Mouse (Mus musculus) 416B (cell line): Measurements from ENCODE around the gene Rarb.

Experiments
- DNase-seq: peaks from one replicate; pipeline ENCODE4 v3.0.0; 2011; ENCODE audit warnings: low read depth

Gene Rarb

DNA sequence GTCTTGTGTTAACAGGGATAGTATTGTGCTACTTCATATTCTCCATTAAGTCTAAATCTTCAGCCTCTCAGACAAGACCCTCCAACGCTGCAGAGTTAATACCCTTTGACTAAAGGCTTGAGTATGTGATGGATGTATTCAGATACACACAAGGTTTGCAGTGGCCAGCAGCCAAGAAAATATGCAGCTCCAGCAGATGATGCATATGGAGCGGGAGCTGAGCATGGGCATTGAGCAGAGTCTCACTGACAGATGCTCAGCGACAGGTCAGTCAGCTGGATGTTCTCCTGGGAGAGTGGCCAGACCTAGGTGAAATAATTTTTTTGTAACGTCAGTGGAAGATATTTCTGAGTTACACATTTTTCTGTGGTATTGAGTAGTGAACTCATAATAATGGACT lies 229.8 kb downstream of the Rarb start:
- no peak for DNase-seq

DNA sequence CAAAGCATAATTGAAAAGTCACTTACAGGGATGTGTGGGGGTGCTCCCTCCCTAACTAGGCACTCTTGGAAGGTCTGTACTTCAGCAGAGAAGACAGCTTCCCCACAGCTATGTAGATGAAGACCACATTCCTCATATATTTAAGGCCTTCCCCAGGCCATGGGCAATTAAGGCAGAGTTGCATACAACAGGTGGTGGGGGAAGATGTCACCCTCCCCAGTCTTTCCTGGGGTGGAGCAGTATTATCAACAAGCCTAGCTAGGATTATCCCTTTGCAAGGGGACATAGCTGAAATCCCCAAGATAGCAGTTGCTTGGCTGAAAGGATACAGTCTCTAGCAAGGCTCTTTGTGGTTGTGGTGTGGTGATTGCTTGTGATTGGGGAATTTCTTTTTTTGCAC lies 240.9 kb downstream of the Rarb start:
- DNase-seq, result no peak

- no peak for DNase-seq
These were observed 241.9 kb downstream of the Rarb start for GRCm38 (mm10) chr14:16577049-16577448.

DNA sequence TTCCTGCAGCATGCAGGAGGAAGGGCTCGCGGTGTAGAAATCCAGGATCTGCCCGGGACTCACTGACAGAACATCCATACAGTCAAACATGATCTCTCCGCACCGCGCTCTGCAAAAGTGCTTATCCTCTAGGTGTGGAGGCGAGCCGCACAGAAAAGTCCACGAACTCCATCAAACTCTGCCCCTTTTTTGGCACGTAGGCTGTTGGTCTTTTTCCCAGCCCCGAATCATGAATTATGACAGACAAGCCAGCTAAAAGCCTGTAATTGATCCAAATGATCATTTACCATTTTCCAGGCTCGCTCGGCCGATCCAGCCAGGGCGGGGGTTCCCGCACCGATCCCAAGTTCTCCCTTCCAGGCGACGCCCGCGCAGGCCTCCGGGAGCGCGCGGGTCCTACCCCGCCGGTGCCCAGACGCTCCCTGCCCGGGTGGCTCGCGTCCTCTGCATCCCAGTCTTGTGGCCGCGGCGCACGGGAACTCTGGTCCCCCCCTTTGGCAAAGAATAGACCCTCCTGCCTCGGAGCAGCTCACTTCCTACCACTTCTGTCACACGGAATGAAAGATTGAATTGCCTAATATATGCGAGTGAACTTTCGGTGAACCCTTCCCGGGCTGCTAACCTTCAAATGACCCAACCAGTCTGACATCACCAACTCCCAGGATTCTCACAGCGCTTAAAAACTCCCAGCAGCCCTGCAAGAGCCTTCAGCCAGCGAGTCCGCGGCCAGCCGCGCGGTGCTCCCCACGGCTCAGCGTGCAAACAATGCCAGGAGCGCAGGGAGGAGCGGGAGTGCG lies 243.8 kb downstream of the Rarb start:
- no peak for DNase-seq

GRCm38 (mm10) chr14:16573475-16574171 lies 245.3 kb downstream of the Rarb start:
- no peak for DNase-seq

DNA sequence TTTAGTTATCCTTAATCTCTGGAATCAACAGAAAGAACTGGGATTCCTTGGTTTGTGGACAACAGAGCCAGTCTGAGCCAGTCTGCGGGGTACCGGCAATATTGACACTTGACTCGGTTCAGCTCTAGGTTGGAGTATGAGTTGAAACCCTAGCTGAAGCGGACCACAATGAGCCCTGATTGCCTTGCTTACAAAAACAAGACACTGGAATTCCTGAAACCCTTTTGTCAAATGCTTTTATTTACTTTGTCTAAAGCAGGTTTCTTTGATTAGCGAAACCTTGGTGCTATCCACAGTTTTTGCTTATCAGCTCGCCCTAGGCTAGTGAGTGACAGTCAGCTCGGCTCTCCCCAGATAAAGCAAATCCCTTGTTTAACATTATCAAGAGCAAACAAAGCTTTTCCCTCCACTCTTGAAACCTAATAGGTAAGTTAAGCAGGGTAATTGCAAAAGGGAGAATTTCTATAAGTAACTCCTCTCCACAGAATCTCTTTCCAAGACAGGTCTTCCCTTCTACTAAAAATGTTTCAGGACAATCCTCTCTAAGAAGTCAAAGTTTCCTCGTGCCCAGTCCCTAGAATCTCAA lies 246.1 kb downstream of the Rarb start:
- no peak for DNase-seq

DNA sequence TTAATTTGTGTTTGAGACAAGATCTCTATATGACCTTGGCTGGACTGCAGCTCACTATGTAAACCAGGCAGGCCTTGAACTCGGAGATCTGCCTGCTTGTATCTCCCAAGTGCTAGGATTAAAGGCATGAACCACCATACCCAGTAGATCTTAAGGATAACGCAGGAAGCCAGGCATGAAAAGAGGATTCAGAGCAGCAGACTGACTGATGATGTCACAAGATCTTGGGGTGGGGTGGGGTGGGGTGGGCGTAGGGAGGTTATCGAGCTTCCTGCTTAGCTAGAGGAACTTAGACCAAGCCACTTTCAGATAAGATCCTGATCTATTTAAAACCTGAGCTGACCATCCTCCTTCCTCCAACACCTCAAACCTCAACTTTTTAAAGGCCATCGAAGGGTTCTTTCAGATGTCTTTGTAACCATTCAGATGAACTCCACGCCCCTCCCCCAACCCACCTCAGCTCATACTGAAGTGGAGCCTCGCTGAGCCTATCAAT lies 249.4 kb downstream of the Rarb start:
- DNase-seq, result no peak

DNA sequence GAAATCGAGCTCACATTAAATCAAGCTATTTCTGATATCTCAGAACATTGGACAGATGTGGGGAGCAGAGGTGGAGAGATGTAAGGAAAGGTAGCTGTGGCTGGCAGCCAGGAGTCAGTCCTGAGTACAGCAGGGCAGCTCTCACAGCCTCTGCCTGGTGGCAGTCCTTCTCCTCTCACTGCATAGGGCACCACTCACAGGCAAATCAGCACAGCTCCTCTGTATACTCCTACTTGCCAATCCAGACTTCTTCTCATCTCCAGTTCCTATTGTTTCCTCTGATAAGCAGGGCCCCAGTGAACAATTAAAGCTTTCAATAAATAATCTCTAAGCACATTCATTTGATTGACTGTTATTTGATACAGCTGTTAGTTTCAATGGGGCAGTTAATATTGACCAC lies 252.0 kb downstream of the Rarb start:
- DNase-seq, result no peak

- no peak for DNase-seq
These were observed 255.0 kb downstream of the Rarb start for GRCm38 (mm10) chr14:16563912-16564311.

DNA sequence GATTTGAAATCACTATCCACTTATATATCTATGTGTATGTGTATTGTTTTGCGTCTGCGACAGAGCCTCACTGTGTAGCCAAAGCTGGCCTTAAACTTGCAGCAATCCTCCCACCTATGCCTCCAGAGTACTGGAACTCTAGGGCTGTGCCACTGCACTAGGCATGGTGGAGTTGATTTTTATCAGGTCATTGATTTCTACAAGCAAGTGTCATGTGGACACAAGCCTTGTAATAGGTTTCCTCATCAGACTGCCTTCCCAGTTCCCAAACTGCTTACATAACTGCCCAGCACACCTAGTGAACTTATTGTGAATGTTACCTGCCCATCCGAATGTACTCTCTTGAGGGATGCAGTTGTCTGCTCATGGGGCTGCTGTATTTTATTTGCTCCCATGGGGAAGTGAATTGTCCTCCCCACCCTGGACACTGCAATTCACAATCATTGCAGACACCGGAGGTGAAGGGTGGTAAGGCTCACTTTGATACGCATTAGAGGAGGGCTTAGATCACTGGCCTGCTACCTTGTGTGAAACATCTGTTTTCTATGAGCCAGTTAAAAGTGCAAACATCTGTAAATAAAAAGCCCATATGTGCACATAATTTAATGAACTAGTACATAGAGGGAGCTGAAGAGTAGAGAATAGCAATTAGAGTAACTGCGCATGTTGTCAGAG lies 257.3 kb downstream of the Rarb start:
- no peak for DNase-seq

- no peak for DNase-seq
These were observed 259.4 kb downstream of the Rarb start for GRCm38 (mm10) chr14:16559294-16560217.

DNA sequence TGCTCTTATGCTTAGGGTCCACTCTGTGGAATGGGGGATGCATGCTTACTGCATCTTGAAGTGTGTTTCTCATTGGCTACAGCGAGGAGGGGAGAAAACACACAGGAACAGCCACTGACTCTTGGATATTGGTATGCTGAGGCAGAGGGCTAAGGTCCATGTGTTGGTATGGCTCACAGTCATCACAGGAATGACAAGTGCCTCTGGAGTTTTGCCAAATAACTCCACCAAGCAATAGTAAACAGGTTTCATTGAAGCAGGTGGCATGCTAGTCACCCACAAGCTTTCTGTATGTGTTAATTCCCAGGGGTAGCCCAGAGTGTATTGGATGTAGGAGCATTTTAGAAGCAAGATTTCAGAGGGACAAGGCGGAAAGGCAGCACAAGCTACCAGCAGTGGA lies 260.9 kb downstream of the Rarb start:
- DNase-seq, result no peak

DNA sequence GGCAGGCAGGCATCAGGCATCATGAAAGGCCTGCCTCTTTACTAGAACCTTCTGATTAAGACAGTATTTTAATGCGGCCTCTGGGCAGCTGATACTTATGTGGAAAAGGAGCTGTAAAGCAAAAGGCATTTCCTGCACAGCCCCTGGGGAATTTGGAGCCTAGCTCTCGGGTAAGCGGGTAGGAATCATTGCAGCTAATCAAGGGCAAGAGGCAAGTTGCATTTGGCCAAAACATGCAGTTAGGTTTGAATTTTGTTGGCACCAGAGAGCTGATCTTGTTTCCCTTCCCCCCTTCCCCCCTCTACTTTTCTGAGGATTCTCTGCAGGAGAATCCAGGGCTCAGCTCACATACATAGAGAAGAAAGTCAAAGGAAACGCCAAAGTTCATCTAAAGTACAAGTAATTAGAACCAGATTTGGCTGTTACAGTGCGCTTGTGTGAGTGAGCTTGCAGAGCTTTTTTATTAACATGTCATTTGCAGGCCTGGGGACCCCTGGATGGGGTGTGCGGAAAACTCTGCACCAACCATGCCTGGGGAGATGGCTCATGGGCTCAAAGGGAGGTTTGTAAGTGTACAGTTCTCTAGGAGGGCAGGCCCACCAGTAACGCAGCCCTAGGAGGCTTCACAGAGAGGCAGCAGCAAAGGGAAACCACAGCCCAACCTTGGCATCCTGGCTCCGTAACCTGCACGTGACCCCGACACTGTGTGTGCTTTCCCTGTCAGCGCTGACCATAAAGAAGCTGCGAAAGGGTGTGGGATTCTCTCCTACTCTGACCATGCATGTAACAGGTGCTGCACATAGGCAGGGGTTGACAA lies 264.1 kb downstream of the Rarb start:
- DNase-seq, result no peak

- DNase-seq, result no peak
These were observed 264.7 kb downstream of the Rarb start for GRCm38 (mm10) chr14:16554319-16554642.

DNA sequence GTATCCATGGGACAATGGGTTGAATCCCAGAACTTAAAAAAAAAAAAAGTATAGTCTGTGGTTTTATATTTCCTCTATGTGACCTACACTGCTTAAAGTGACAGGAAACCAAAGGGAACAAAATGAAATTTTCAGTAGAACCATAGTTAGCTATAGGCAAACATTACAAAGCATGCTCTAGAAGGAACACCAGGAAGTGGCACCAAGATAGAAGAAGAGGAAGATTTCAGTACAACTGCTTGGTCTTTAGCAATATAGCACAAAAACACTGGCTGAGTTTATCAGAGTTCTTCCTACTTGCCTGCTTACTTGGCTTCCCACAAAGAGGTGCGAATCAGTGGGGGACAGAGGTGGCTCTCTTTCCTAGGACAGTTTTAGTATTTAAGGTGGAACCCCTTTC lies 266.7 kb downstream of the Rarb start:
- DNase-seq, result no peak

DNA sequence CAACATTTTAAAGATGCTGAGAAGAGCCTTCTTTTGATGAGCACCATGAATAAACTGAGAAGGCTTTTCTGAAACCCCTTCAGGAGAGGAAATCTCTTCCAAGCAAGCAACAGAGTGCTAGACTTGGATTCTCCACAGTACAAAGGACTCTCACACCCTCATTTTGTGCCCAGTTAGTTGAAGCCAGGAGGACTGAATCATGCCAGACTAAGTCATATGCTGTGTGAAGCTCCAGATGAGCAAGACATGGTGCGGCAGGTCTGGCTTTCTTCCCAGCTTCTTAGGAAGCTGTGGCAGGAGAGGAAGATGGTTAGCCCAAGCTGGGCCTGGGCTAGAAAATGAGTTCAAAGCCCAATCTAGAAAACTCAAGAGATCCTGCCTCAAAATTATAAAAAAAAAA lies 267.1 kb downstream of the Rarb start:
- DNase-seq, result no peak

DNA sequence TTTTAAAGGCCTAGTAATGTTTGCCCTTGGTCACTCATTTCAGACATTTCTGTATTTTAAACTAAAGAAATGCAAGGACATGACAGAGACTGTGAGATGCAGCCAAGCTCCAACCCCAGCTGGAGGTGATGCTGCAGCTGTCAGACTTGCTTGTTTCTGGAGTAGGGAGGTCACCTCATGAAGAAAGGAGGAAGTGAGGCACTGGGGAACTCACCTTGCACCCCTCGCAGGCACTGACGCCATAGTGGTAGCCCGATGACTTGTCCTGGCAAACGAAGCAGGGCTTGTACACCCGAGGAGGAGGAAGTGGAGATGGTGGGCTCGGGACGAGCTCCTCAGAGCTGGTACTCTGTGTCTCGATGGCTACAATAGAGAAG lies 270.8 kb downstream of the Rarb start:
- no peak for DNase-seq

GRCm38 (mm10) chr14:16547492-16548199 lies 271.3 kb downstream of the Rarb start:
- DNase-seq, result no peak

DNA sequence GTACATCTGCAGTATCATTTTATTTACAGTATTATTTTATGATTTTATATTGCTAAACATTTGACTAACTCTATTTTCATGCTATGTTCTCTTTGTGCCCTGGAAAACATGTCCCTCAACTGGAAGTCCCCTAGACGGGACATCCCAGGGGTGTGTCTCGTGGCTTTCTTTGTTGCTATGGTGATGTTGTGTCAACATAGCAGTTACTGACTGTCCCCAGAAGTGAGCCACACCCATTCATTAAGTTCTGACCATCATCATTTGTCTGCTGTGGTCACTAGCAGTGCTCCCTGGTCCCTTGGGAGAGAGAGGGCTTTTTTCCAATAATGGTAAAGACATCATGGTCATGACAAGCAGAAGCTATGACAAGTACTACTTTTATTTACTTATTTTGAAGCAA lies 274.0 kb downstream of the Rarb start:
- no peak for DNase-seq

DNA sequence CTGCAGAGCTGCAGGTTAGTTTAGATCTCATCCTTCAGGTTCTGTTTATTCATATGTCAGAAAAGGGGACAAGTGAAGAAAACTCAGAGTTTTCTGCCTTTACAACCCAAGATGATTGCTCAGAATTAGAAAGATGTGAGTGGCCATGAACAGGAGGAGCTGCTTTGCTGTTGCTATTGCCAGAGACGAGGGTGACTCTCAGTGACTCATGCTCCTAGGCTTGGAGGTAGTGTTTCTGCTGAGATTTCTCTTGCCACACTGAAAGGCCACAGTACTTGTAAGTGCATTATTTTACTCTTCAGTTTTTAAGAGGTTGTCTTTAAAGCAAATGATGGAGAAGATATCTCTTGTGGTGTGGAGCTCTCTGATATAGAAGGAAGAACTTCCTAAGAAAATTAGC lies 277.3 kb downstream of the Rarb start:
- no peak for DNase-seq
